Mouse (Mus musculus) megakaryocyte, embryonic 14.5 days (primary cell): ENCODE measurements around the gene Sun2.

ENCODE experiments used
- FLI1 ChIP-seq: IDR thresholded peaks from 2 replicates; pipeline ENCODE4 v1.6.1; 2012; ENCODE audit warnings: low read length, inconsistent platforms, mixed read lengths
- GATA1 ChIP-seq: IDR thresholded peaks from 3 replicates; pipeline ENCODE4 v1.6.1; 2012; ENCODE audit warnings: mixed read lengths, low read length, inconsistent platforms, borderline replicate concordance

GRCm38 (mm10) chr15:79753420-79753752 is 11.1 kb upstream of the Sun2 start:
- TF ChIP-seq FLI1 (no peak), GATA1 (no peak)
